Mouse (Mus musculus) frontal cortex, postnatal 10 days (tissue): ENCODE measurements around the gene Adora2b.

ENCODE experiments used
- DNase-seq, 2 experiments: peaks; one replicate each; pipeline ENCODE4 v3.0.0; 2022; ENCODE audit warnings: low spot score in 2 of 2, mixed read lengths in 1 of 2

Adora2b gene

DNA sequence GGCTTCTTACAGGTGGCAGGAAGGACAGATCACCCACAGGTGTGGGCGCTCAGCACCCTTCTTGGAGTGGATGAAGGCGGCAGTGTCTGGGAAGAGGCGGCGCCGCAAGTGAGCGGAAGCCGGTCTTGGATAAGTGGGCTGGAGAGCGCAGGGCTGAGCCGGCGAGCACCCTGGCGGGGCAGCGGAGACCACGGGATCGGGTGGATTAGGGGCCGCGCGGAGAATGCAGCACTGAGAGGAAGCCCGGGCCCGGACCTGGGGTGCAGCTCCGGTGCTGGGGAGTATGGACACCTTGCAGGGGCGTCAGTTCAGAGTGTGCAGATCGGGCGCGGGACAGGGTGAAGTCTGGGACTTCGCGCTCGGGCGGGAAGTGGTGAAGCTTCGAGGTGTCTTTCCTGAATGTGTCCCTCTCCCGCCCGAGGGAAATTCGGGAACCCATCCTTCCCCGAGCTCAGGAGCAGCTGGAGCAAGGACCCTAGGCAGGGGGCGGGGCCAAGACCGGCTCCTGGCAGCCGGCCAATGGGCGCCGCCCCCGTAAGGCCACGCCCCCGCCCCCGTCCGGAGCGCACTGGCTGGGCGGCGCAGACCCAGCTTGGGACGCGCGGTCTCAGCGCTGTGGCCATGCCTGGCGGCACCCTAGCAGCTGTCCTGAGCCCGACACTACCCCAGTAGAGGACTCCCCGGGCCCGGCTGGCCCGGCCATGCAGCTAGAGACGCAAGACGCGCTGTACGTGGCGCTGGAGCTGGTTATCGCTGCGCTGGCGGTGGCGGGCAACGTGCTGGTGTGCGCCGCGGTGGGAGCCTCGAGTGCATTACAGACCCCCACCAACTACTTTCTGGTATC is at the start of gene Adora2b:
TSS of gene Adora2b (plus strand) at position 584 of the 844 bp plus-strand sequence.
- DNase-seq = peak; percentile 21 to 54

DNA sequence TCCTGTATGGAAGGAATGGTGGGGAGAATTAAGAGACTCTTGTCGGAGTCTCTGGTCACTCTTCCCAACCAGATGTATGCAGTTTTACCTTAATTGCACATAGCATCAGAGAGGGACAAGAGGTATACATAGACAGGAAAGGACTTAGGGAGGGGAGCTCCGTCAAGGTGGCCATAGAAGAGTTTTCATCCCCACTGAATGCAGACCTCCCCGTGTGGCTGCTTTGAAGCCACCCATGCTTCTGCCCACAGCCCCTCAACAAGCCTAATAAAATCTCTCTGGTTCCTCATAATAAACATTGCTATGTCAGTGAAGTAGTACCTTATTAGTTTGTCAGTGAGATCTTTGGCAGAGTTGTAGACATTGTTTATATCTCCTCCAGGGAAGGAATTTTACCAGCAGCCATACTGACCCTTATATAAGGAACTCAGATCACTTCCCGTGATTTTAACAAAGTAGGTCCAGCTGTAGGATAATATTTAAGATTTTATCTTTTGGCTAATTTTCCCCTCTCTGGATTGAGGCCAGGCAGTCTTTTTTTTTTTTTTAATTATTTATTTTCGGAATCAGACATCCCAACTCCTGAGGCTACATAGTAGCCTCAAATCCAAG is 47.8 kb upstream of the Adora2b start:
- no peak for DNase-seq

DNA sequence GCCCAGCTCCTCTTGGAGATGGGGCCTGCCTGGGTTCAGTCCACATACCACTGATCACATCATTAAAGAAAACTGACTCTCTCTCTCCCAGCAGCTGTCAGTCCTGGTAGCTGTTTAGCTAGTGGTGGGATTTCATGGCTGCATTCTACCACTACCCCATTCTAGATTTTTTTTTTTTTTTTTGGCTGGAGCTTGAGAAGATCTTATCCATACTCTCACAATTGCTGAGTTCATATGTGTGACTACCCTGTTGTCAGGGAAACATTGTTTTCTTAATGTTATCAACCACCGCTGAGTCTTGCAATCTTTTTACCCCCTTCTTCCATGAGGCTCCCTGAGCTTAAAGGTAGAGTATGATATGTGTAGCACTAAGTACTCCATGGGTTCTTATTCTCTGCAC is 46.1 kb upstream of the Adora2b start:
- DNase-seq = no peak

DNA sequence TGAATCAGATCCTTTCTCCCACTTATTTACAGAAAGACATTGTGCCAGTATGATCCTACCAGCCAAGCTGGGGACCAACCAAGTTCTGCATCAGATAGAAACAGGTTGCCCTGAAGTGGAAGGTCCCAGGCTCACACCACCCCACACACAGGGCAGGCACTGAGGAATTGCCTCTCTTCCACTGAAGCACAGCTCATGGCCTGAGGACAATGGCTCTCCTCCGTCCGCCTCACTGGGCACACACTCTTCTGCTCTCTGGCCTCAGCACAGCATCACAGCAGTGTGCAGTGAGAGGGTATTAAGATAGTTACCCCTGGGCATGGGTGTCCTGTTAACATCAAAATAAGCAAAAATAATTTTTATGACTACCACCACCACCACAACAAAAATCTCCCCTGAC is 39.7 kb upstream of the Adora2b start:
- DNase-seq = no peak

DNA sequence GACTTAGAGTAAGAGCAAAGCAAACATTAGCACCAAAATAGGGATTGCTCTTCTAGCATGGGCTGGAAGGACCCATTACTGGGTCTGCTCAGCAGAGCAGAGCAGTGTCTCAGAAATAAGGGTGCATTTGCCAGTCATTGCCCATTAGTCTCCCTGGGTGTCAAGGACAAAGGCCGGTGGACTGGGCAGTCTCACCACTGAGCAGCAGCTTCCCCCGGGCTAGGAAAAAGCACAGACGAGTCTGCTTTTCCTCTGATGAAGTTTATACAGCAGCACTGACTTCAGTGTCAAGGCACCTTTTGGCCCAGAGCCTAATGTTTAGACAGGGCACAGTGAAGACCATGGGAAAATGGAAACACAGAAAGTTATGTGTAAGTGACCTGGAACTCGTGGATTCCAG is 38.9 kb upstream of the Adora2b start:
- no peak for DNase-seq

DNA sequence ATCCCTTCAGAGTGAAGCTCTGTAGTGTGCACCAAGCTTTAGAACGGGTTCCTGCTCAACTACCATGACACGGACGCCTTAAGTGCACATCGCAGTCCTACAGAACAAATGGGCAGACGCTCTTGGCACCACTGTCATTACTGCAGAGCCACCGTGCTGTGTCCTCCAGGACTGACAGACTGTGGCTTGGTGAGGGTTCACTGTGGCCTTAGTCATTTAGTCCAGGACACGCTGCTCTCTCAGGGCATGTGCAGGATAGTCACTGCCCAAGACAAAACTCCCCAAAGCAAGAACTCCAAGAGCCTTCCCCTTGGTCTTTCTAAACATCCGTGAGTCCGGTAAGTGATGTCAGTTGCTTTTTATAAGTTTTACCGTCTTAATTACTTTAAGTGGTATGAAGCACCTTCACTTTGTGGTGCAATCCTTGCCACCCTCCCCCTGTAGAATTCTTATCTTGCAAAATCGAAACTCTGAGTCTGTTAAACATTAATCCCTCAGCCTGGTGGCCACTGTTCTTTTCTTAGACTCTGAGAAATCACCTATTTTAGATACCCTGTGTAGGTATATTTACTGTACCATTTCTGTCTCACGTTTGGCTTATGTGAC is 35.3 kb upstream of the Adora2b start:
- no peak for DNase-seq

DNA sequence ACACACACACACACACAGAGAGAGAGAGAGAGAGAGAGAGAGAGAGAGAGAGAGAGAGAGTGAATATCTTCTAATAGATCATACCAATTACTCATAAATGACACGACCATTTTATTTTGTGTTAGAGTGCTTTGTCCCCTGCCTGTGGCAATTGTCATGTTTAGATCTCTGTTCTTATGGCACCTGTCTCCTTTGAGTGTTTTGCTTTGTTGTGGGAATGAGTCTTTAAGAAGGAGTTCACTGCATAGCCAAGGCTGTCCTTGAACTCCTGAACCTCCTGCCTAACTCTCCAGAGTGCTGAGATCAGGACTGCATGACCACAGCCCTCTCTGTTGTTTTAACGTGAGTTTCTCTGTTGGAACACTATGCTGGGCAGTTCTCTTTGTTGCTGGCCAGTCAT is 33.7 kb upstream of the Adora2b start:
- DNase-seq = no peak

DNA sequence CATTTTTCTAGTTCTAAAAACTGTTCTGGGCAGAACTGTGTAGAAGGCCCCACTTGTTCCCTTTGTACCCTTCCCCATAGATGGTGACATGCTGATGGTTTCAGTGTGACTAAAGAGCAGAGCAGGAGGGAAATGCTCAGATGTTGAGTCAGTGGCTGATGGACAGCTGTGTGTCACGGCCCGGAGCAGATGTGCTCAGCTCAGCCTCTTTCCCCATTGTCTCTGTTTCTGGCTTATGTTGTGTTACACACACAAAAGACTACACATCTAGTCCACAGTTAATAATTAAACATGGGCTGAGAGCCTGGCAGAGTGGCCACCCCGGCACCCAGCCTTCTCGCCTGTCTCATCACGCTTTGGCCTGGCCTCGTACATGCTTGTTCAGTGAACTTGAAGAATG is 31.0 kb upstream of the Adora2b start:
- DNase-seq = no peak

DNA sequence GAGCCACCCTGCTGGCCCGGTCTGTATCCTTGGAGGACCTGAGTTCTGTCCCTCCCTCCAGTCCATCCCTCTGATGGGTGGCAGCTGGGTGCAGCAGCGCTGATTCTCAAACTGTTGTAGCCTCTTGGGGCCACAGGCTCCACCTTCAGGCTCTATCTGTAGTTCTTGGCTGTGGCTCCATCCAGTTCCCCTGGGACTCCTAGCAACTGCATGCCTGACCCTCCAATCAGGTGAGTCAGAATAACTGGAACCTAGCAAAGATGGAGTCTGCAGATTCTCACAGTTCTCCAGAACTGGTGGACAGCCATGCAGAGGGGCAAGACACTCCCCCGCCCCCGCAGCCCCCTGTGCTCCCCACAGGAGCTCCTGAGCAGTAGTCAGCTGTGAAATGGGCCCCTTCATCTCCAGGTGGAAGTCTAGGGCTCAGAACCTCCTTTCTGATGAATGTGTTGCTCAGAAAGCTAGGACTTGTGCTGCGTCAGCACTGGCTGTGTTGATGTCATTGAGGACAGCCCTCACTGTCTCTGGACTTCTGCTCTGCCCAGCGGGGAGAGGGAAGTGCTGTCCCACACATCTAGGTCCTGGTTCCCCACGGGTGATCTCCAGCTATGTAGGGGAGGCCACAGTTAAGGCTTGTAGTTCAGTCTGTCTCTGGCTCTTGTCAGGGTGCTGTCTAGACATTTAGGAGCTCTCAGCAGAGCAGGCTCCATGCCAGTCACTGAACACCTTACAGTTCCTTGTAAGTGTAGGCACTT is 27.9 kb upstream of the Adora2b start:
- peak in 1 of 2 experiments; percentile 11 for DNase-seq

DNA sequence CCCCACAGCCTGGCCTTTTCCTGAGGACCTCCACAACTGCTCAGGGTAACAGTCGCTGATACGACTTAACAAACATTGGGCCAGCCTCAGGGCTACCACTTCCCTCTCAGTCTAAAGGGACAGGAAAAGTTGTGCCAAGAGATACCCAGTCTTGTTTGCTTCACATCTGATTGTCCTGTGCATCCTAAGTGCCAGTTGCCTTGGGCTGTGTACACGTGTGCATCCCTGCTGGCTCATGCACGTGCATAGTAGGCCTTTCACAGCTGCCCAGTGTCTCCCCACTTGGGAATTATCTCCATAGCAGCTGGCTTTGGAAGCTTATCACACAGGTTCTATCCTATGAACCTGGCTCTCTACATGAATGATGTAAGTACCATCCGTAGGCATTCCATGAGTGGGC is 25.4 kb upstream of the Adora2b start:
- no peak for DNase-seq

DNA sequence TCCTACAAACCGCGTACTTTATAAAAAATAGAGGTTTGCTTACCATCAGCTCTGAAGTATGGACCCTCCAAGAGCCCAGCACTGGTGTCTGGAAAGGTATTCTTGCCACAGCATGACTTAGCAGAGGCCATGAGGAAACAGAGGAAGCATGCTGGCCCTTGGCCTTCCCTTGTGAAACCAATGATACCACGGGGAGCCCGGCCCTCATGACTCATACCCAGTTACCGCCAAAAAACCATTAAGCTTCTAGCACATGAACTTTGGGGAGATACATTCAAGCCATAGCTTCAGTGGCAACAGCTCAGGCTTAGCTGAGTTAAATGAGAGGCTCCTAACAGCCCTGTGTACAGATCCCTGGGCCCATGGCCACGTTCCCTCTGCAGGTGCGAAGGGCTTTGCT is 24.8 kb upstream of the Adora2b start:
- no peak for DNase-seq

DNA sequence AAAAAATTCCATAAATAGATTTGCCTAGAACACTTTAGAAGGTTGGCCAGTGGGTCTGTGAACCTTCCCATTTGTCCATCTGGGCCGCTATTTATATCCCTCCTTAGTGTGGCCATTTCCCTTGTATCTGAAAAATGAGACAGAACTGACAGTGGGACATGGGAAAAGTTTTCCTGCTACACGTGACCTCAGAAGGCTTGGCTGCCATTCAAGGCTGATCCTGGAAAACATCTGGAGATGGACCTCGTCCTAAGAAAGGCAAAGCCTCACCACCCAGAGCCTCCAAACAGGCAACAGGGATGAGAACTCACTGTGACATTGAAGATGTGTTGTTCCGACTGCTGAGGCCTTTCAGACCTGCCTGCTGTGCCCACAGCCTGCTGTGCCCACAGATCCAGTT is 24.0 kb upstream of the Adora2b start:
- no peak for DNase-seq

DNA sequence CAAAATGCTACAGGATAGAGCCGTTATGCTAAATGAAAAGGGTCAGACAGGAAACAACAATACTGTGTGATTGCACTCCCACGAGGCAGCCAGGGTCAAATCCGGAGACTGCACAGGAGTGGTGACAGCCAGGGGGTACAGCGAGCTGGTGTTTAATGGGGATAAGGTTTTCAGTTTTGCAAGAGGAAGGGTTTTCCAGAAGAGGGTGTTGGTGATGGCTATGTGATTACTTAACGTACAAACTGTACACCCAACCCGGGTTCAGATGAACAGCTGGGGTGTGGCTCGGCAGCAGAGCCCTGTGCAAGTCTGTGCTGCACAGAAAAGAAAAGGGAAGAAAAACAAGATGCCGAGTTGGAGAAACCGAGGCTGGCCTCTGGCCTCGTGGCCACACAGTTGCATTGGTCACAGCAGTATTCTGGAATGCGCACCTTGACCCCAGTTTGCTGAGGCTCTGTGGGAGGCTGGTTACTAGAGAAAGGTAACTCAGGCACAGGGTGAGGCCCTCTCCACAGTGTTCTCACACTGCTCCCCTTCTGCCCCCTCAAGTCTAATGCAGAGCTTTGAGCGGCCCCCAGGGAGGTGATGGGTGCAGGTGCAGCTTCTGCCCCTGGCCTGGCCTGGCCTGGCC is 8.0 kb upstream of the Adora2b start:
- no peak for DNase-seq

DNA sequence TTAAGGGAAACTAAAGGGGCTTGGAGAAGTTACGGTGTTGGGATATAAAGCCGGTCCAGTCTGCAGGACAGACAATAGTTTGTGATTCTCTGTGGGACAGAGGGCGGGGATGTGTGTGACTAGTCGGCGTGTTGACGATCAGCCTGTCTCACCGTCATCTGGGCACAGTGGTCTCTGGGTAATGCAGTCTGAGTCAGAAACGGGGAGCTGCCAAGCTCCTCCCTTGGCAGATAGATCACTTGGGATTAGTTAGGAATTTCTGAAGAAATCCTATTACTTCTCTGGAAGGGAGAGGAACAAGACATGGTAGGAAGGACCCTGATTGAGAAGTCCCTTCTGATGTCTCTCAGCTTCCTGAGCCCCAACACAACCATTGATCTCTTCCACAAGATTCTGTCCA is 4.9 kb upstream of the Adora2b start:
- no peak for DNase-seq

DNA sequence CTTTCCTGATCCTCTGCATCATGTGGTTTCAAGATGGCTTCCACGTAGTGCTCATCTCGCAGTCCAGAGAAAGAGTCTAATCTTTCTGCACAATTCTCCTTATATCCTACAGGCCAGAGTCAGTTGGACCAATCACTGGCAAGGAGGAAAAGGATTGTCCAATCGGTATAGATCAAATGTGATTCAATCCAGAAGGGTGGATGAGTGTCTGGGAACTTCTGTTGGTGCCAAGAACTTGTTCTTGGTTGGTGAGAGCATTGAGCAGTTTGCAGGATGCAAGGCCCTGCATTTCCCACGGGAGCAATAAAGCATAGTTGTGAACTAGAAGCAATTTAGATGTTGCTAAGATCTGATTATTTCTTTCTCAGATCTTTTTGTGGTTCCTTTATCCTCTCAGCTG is 4.3 kb upstream of the Adora2b start:
- DNase-seq = no peak

DNA sequence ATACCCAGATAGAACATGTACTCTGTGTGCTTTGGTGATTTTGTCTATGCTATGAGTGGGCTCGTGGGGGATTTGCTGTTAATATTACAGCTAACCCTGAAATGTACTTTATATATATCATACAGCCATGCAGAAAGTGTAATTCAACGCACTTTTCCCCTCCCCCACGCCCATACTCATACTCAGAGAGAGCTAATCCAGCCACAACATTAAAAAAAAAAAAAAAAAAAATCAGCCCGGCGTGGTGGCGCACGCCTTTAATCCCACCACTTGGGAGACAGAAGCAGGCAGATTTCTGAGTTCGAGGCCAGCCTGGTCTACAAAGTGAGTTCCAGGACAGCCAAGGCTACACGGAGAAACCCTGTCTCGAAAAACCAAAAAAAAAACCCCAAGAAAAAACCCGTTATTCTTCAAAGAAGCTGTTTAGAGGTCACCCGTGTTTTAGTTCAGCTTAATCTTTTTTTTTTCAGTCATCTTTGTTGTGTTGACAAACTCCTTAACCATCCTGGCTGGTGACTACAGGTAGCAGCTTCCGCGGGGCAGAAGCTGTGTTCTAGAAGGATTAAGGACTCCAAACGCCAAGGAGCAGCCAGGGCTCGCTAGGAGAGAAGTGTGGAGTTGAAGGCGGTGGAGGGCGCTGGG is 904 bp upstream of the Adora2b start:
- no peak for DNase-seq

DNA sequence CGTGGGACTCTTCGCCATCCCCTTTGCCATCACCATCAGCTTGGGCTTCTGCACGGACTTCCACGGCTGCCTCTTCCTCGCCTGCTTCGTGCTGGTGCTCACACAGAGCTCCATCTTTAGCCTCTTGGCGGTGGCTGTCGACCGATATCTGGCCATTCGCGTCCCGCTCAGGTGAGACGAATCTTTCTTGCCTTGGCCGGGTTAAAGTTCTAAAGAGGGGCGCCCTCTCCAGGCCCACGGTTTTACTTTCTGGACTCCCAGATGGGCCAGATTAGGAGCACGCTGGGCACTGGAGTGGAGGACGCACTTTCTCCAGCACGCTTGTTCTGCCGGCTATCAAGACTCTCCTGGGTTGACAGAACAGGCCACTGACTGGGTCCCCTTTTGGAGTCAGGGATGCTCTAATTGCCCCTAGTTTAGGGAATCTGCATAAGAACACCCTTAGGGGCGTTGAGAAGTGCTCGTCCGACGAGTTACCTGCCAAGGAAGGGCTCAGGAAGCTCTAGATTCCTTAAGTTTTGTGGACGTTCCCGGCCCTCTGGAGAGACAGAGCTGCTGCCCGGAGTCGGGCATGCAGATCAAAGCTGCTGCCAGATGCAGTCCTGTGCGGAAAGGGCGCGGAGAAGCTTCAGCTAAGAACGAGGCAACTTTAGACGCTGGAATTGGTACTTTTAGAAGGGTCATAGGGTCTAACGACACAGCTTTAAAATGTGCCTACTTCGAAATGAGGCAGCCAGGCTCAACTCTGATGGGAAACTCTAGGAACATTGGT is 668 bp downstream of the Adora2b start:
- DNase-seq = peak in 1 of 2 experiments; percentile 27

DNA sequence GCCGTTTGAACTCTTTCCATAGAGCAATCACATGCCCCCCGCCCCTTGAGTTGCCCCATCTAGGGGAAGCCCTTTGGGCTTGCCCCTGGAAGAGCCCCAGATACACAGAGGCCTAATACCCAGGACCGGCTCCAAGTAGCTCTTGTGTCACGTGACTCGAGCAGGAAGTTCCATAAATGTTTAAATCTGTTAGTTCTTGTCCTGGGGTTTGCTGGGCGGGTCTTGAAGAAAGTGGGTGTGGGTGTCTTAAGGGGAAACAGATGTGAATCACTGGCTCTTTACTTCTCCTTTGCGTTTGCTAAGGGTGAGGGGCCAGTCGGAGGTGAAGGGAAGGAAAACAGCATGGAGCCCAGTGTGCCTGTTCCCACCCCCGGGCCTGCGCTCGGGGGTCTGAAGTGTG is 2.3 kb downstream of the Adora2b start:
- DNase-seq = no peak

DNA sequence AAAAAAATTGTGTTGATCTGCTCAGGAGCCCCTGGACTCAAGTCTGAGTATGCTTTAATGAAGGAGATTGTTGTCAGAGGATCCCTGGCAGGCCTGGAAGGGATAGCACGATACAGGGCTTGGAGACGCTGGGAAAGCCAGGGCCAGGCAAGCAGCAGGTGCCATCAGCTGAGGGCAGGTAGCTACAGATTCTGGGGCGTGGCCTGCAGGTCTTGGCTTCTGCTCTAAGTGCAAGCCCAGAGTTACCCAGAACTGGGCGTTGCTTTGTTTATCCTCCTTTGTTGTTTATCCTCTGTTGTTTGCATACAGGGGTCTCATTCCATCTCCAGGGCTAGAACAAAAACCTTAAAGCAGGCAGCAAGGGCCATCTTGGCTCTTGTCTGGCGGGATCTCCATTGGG is 4.6 kb downstream of the Adora2b start:
- no peak for DNase-seq

DNA sequence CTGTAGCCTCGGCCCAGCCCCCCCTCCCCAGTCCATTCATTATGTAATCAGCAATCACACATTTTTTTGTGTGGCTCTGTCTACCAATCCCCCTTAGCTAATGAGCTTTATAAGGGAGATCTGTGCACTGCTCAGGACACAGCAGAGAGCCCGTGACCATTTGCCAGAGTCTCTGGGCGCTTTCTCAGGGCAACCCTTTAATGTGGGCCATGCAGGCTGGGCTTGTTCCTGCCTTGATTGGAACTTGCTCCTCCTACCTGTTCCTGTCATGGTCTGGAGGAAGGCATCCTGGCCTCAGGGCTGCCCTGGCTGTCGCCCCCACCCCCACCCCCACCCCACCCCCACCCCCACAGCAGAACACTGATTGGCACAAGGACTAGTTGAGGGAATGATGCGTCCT is 10.4 kb downstream of the Adora2b start:
- no peak for DNase-seq

DNA sequence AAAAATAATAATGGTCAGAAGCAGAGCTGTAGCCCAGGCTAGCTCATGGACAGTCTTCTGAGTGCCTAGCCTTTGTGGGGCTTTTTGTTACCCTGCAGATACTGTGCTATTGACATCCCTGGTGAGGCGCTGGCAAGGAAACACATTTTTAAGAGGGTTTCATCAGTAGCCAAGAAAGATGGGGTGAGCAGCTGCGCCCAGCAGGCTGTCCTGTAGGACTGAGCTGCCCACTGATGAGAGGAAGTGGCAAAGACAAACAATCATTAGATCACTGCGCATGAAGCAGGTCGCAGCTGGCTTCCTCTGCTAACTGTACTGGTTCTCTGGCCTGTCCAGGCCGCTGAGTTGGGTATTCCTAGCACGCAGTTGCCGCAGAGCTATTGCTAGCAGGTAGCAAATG is 14.8 kb downstream of the Adora2b start:
- peak in 1 of 2 experiments; percentile 29 for DNase-seq
